ENCODE assay signal across 12 mouse cellular contexts in genomic region chr5:140201109-140201508, GRCm38 (mm10).
"Had no signal": no experiment of that assay in that cellular context is flagged by ENCODE, and none has a peak within 500 bp of the region (broad histone marks: within the 10 kb centered on the region; RNA-seq: fewer than 3 reads in every experiment).

No protein-coding gene starts in this region.

- DNase-seq: kidney, adult 8-10 months; kidney, postnatal 25 days; lung, embryonic 14.5 days; lung, postnatal 10 days had no signal

- H3K27ac ChIP-seq: left cerebral cortex, adult 2 months; limb, embryonic 15.5 days; liver, embryonic 12.5 days; macrophage; midbrain, embryonic 13.5 days; neural tube, embryonic 15.5 days had no signal

- ATAC-seq: intestine, postnatal 0 days; liver, embryonic 12.5 days; midbrain, embryonic 13.5 days had no signal

- H3K4me2 ChIP-seq: limb, embryonic 15.5 days; liver, embryonic 12.5 days; lung, embryonic 14.5 days; midbrain, embryonic 13.5 days; neural tube, embryonic 15.5 days had no signal

- H3K9ac ChIP-seq: limb, embryonic 15.5 days; liver, embryonic 12.5 days; lung, embryonic 14.5 days; midbrain, embryonic 13.5 days; neural tube, embryonic 15.5 days had no signal

- H3K9me3 ChIP-seq: limb, embryonic 15.5 days; liver, embryonic 12.5 days; midbrain, embryonic 13.5 days; neural tube, embryonic 15.5 days had no signal

- H3K27me3 ChIP-seq: limb, embryonic 15.5 days; liver, embryonic 12.5 days; midbrain, embryonic 13.5 days; neural tube, embryonic 15.5 days had no signal

- H3K4me1 ChIP-seq: limb, embryonic 15.5 days; midbrain, embryonic 13.5 days had no signal

- H3K36me3 ChIP-seq: limb, embryonic 15.5 days; midbrain, embryonic 13.5 days; neural tube, embryonic 15.5 days had no signal

- H3K4me3 ChIP-seq: left cerebral cortex, adult 2 months; limb, embryonic 15.5 days; liver, embryonic 12.5 days; midbrain, embryonic 13.5 days; myocyte; neural tube, embryonic 15.5 days had no signal
